In genomic region chr2:167015382-167015718, GRCm38 (mm10) we compare ENCODE assay signal across 7 mouse cellular contexts. TPM values are rescaled to one million over a fixed set of nuclear protein-coding genes. Genes with fewer than 3 reads are reported as not detected.
DNase-seq lines count a peak whose midpoint lies in the region; ATAC-seq and TF ChIP-seq lines count a peak whose summit lies in the region.

No protein-coding gene starts in this region.

- peak overlapping the region; percentile 97 for H3K4me2 ChIP-seq in lung, embryonic 16.5 days (ENCODE audit: low read depth, low read length)
- peak overlapping the region; percentile 69 for H3K4me2 ChIP-seq in limb, embryonic 11.5 days (ENCODE audit: low read depth, severe bottlenecking)
- H3K4me2 ChIP-seq in stomach, embryonic 14.5 days (replicated peaks; ENCODE audit: low read depth, low read length): peak overlapping the region; percentile 91

- peak overlapping the region; percentile 93 for H3K4me3 ChIP-seq in lung, embryonic 16.5 days (ENCODE audit: low read length)
- peak overlapping the region; percentile 93 for H3K4me3 ChIP-seq in embryonic fibroblast, embryonic 13.5 days (ENCODE audit: insufficient read depth, low read length)
- H3K4me3 ChIP-seq in limb, embryonic 11.5 days (ENCODE audit: low read depth, low read length): peak overlapping the region; percentile 83
- H3K4me3 ChIP-seq in stomach, embryonic 14.5 days (ENCODE audit: low read depth, low read length): peak overlapping the region; percentile 91

- ATAC-seq in lung, embryonic 16.5 days (ENCODE audit: low read depth): peak; percentile 78
- ATAC-seq in limb, embryonic 11.5 days (ENCODE audit: insufficient number of reproducible peaks, low FRiP score, low TSS enrichment, low read depth): peak; percentile 81
- peak; percentile 70; the same call in 1 of the 2 replicates for ATAC-seq in stomach, embryonic 14.5 days (ENCODE audit: insufficient number of reproducible peaks, insufficient read depth, low FRiP score, low read depth)
- ATAC-seq in cerebellum, adult (ENCODE audit: insufficient number of reproducible peaks, low FRiP score, low TSS enrichment): no peak

- TF ChIP-seq CTCF in embryonic fibroblast, embryonic 13.5 days (IDR thresholded peaks at IDR 0.05; ENCODE audit: borderline replicate concordance, insufficient read depth, low read length): no peak

- peaks cover 7% of the 10 kb centered on the region for H3K36me3 ChIP-seq in lung, embryonic 16.5 days (ENCODE audit: control insufficient read depth, insufficient read depth, low read length)
- H3K36me3 ChIP-seq in limb, embryonic 11.5 days (ENCODE audit: control insufficient read depth, insufficient read depth, low read length): peaks cover 10% of the 10 kb centered on the region
- peaks cover 17% of the 10 kb centered on the region for H3K36me3 ChIP-seq in stomach, embryonic 14.5 days (ENCODE audit: control insufficient read depth, insufficient read depth, low read length)

- no peaks in the 10 kb centered on the region for H3K9me3 ChIP-seq in lung, embryonic 16.5 days (ENCODE audit: control insufficient read depth, low read length)
- H3K9me3 ChIP-seq in limb, embryonic 11.5 days (ENCODE audit: control insufficient read depth, low read length): no peaks in the 10 kb centered on the region
- no peaks in the 10 kb centered on the region for H3K9me3 ChIP-seq in stomach, embryonic 14.5 days (ENCODE audit: control insufficient read depth, low read depth, low read length)

- peaks cover 10% of the 10 kb centered on the region for H3K4me1 ChIP-seq in lung, embryonic 16.5 days (replicated peaks; ENCODE audit: control insufficient read depth, insufficient read depth, low read length)
- H3K4me1 ChIP-seq in embryonic fibroblast, embryonic 13.5 days (ENCODE audit: control insufficient read depth, insufficient read depth, low read length): peaks cover 4% of the 10 kb centered on the region
- H3K4me1 ChIP-seq in limb, embryonic 11.5 days (ENCODE audit: control insufficient read depth, insufficient read depth, low read length): peaks cover 11% of the 10 kb centered on the region
- peaks cover 13% of the 10 kb centered on the region for H3K4me1 ChIP-seq in stomach, embryonic 14.5 days (ENCODE audit: control insufficient read depth, insufficient read depth, low read length)

- no peak for DNase-seq in lung, postnatal 10 days
- no peak for DNase-seq in limb, embryonic 11.5 days (ENCODE audit: low spot score)
- no peak for DNase-seq in embryo, embryonic 10.5 days (ENCODE audit: low spot score)

- WGBS in lung, embryonic 16.5 days: 0% methylated on average over 21 of the region's 21 CpGs
- under 1% methylated on average over 19 of the region's 21 CpGs for WGBS in limb, embryonic 11.5 days
- under 1% methylated on average over 21 of the region's 21 CpGs for WGBS in stomach, embryonic 14.5 days

- peak overlapping the region; percentile 65; the same call in 1 of the 2 replicates for H3K27ac ChIP-seq in lung, embryonic 16.5 days (ENCODE audit: low read length)
- no peak overlapping the region for H3K27ac ChIP-seq in embryonic fibroblast, embryonic 13.5 days (ENCODE audit: insufficient read depth, low read length)
- H3K27ac ChIP-seq in limb, embryonic 11.5 days (replicated peaks; ENCODE audit: low read depth, low read length): no peak overlapping the region
- peak overlapping the region; percentile 69 for H3K27ac ChIP-seq in stomach, embryonic 14.5 days (ENCODE audit: low read length)

- peak overlapping the region; percentile 91 for H3K9ac ChIP-seq in lung, embryonic 16.5 days (ENCODE audit: low read length)
- H3K9ac ChIP-seq in limb, embryonic 11.5 days (ENCODE audit: low read length): peak overlapping the region; percentile 73
- H3K9ac ChIP-seq in stomach, embryonic 14.5 days (replicated peaks; ENCODE audit: low read depth, low read length): peak overlapping the region; percentile 86

- no peak for TF ChIP-seq POLR2A in embryonic fibroblast, embryonic 13.5 days (IDR thresholded peaks at IDR 0.05; ENCODE audit: low read depth, low read length)

- H3K27me3 ChIP-seq in lung, embryonic 16.5 days (ENCODE audit: control insufficient read depth, insufficient read depth, low read depth, low read length): no peaks in the 10 kb centered on the region
- H3K27me3 ChIP-seq in limb, embryonic 11.5 days (ENCODE audit: control insufficient read depth, insufficient read depth, low read length): no peaks in the 10 kb centered on the region
- no peaks in the 10 kb centered on the region for H3K27me3 ChIP-seq in stomach, embryonic 14.5 days (ENCODE audit: control insufficient read depth, insufficient read depth, low read length)

RNA-seq across cellular contexts. Expression of gene Ddx27, which starts 0.4 kb away (rescaled TPM):
- polyA plus RNA-seq in lung, embryonic 16.5 days (2015; fragmentation: Nextera tagmentation; extraction: Ambion mirVana): 40.5 and 43.6 TPM in 2 replicates
- polyA plus RNA-seq in embryonic fibroblast, embryonic 13.5 days (2011; ENCODE audit: insufficient read length, low read depth, missing spikeins): 29.9 and 31.6 TPM in 2 replicates
- 49.3 and 54.0 TPM in 2 replicates for polyA plus RNA-seq in limb, embryonic 11.5 days (2014; fragmentation: Nextera tagmentation; extraction: Ambion mirVana)
- polyA plus RNA-seq in stomach, embryonic 14.5 days (2014; fragmentation: Nextera tagmentation; extraction: Ambion mirVana): 38.2 and 45.3 TPM in 2 replicates

RNA-seq across cellular contexts. Expression of gene Stau1, which starts 19.3 kb away (rescaled TPM):
- 79.6 and 86.8 TPM in 2 replicates for polyA plus RNA-seq in lung, embryonic 16.5 days (2015; fragmentation: Nextera tagmentation; extraction: Ambion mirVana)
- 72.5 and 74.9 TPM in 2 replicates for polyA plus RNA-seq in embryonic fibroblast, embryonic 13.5 days (2011; ENCODE audit: insufficient read length, low read depth, missing spikeins)
- polyA plus RNA-seq in limb, embryonic 11.5 days (2014; fragmentation: Nextera tagmentation; extraction: Ambion mirVana): 100 and 108 TPM in 2 replicates
- polyA plus RNA-seq in stomach, embryonic 14.5 days (2014; fragmentation: Nextera tagmentation; extraction: Ambion mirVana): 81.9 and 82.3 TPM in 2 replicates

RNA-seq across cellular contexts. Expression of gene Znfx1, which starts 47.5 kb away (rescaled TPM):
- polyA plus RNA-seq in lung, embryonic 16.5 days (2015; fragmentation: Nextera tagmentation; extraction: Ambion mirVana): 8.9 and 10.0 TPM in 2 replicates
- 23.6 and 23.8 TPM in 2 replicates for polyA plus RNA-seq in embryonic fibroblast, embryonic 13.5 days (2011; ENCODE audit: insufficient read length, low read depth, missing spikeins)
- polyA plus RNA-seq in limb, embryonic 11.5 days (2014; fragmentation: Nextera tagmentation; extraction: Ambion mirVana): 4.7 and 5.6 TPM in 2 replicates
- 6.7 TPM in 2 replicates for polyA plus RNA-seq in stomach, embryonic 14.5 days (2014; fragmentation: Nextera tagmentation; extraction: Ambion mirVana)

Comparison
In these comparisons a context has a peak if more than half of its experiments do, and no peak if none do; other contexts are left out.
1. H3K27ac ChIP-seq: peak in lung, embryonic 16.5 days (single experiment) and stomach, embryonic 14.5 days (single experiment); none in embryonic fibroblast, embryonic 13.5 days (single experiment) and limb, embryonic 11.5 days (single experiment).
2. Peak in every context shown above with its lines, with median percentiles within 50 percentile points of each other: H3K4me2 ChIP-seq, H3K4me3 ChIP-seq and H3K9ac ChIP-seq.